In genomic region chr5:126531528-126531894, GRCm38 (mm10) we compare ENCODE assay signal across 20 mouse cellular contexts.
DNase-seq lines count a peak whose midpoint lies in the region; ATAC-seq and TF ChIP-seq lines count a peak whose summit lies in the region.
"Had no signal": no experiment of that assay in that cellular context is flagged by ENCODE, and none has a peak within 500 bp of the region (broad histone marks: within the 10 kb centered on the region; RNA-seq: fewer than 3 reads in every experiment).

No protein-coding gene starts in this region.

- H3K4me2 ChIP-seq in forebrain, postnatal 0 days (ENCODE audit: low read depth) = no peak overlapping the region
- no peak overlapping the region for H3K4me2 ChIP-seq in forebrain, embryonic 16.5 days (ENCODE audit: low read length)
- H3K4me2 ChIP-seq in liver, postnatal 0 days (ENCODE audit: low read depth, low read length) = 0 out of 2 replicates have a peak overlapping the region, but pooled peaks have one; percentile 11
- no peak overlapping the region for H3K4me2 ChIP-seq in liver, embryonic 11.5 days
- H3K4me2 ChIP-seq in midbrain, embryonic 11.5 days = no peak overlapping the region
- H3K4me2 ChIP-seq in midbrain, embryonic 16.5 days (ENCODE audit: low read length) = no peak overlapping the region
- H3K4me2 ChIP-seq: embryonic facial prominence, embryonic 13.5 days; embryonic facial prominence, embryonic 15.5 days; forebrain, embryonic 12.5 days had no signal

- H3K9ac ChIP-seq in forebrain, postnatal 0 days = no peak overlapping the region
- no peak overlapping the region for H3K9ac ChIP-seq in forebrain, embryonic 16.5 days (replicated peaks; ENCODE audit: low read depth, low read length)
- no peak overlapping the region for H3K9ac ChIP-seq in liver, postnatal 0 days (replicated peaks)
- H3K9ac ChIP-seq in liver, embryonic 11.5 days (ENCODE audit: low read depth, low read length) = no peak overlapping the region
- H3K9ac ChIP-seq in midbrain, embryonic 11.5 days (ENCODE audit: low read length) = no peak overlapping the region
- no peak overlapping the region for H3K9ac ChIP-seq in midbrain, embryonic 16.5 days (ENCODE audit: low read depth, low read length)
- H3K9ac ChIP-seq: embryonic facial prominence, embryonic 13.5 days; embryonic facial prominence, embryonic 15.5 days; forebrain, embryonic 12.5 days had no signal

- peak; percentile 26 for DNase-seq in forebrain, postnatal 0 days
- no peak for DNase-seq in liver, postnatal 0 days
- no peak for DNase-seq in liver, embryonic 11.5 days (ENCODE audit: low spot score)
- DNase-seq in midbrain, embryonic 11.5 days (ENCODE audit: low spot score, missing footprints) = peak; percentile 17
- DNase-seq: adrenal gland, adult 2 months; adrenal gland, postnatal 25 days; cerebellum, adult 11 months; cerebellum, adult 18-20 months; cerebellum, adult 8-10 months; cerebellum, adult 9-11 months; cerebellum, postnatal 36 days; embryo, embryonic 11 days had no signal

- H3K36me3 ChIP-seq in forebrain, postnatal 0 days (ENCODE audit: insufficient read depth) = no peaks in the 10 kb centered on the region
- H3K36me3 ChIP-seq in forebrain, embryonic 16.5 days (ENCODE audit: control insufficient read depth, insufficient read depth) = no peaks in the 10 kb centered on the region
- H3K36me3 ChIP-seq in liver, postnatal 0 days (replicated peaks; ENCODE audit: insufficient read depth, low read length) = no peaks in the 10 kb centered on the region
- H3K36me3 ChIP-seq in liver, embryonic 11.5 days (ENCODE audit: control insufficient read depth, insufficient read depth, low read length) = no peaks in the 10 kb centered on the region
- no peaks in the 10 kb centered on the region for H3K36me3 ChIP-seq in midbrain, embryonic 11.5 days (ENCODE audit: control insufficient read depth, insufficient read depth, low read length)
- H3K36me3 ChIP-seq in midbrain, embryonic 16.5 days (ENCODE audit: control insufficient read depth, insufficient read depth, low read length) = no peaks in the 10 kb centered on the region
- H3K36me3 ChIP-seq: embryonic facial prominence, embryonic 13.5 days; embryonic facial prominence, embryonic 15.5 days; forebrain, embryonic 10.5 days; forebrain, embryonic 12.5 days had no signal

- no peak for TF ChIP-seq EP300 in liver, postnatal 0 days (IDR thresholded peaks at IDR 0.05; ENCODE audit: low read depth)

- H3K9me3 ChIP-seq in forebrain, postnatal 0 days (ENCODE audit: low read length) = no peaks in the 10 kb centered on the region
- no peaks in the 10 kb centered on the region for H3K9me3 ChIP-seq in forebrain, embryonic 16.5 days (ENCODE audit: control insufficient read depth, low read length)
- no peaks in the 10 kb centered on the region; the same call in 1 of the 2 replicates for H3K9me3 ChIP-seq in liver, postnatal 0 days (ENCODE audit: low read length)
- no peaks in the 10 kb centered on the region for H3K9me3 ChIP-seq in liver, embryonic 11.5 days (ENCODE audit: control insufficient read depth, low read length)
- no peaks in the 10 kb centered on the region for H3K9me3 ChIP-seq in midbrain, embryonic 11.5 days (ENCODE audit: control insufficient read depth, low read length)
- H3K9me3 ChIP-seq in midbrain, embryonic 16.5 days (replicated peaks; ENCODE audit: control insufficient read depth, low read length, poor library complexity, severe bottlenecking) = no peaks in the 10 kb centered on the region
- H3K9me3 ChIP-seq: embryonic facial prominence, embryonic 13.5 days; embryonic facial prominence, embryonic 15.5 days; forebrain, embryonic 10.5 days; forebrain, embryonic 12.5 days had no signal

- H3K4me3 ChIP-seq in forebrain, postnatal 0 days (ENCODE audit: low read depth, low read length) = no peak overlapping the region
- H3K4me3 ChIP-seq in forebrain, embryonic 16.5 days (replicated peaks; ENCODE audit: low read length) = no peak overlapping the region
- H3K4me3 ChIP-seq in liver, postnatal 0 days (ENCODE audit: low read depth, low read length) = no peak overlapping the region
- no peak overlapping the region for H3K4me3 ChIP-seq in liver, embryonic 11.5 days (ENCODE audit: low read depth, low read length)
- no peak overlapping the region for H3K4me3 ChIP-seq in midbrain, embryonic 11.5 days (ENCODE audit: low read depth, low read length)
- no peak overlapping the region for H3K4me3 ChIP-seq in midbrain, embryonic 16.5 days (ENCODE audit: low read depth, low read length)
- H3K4me3 ChIP-seq: embryonic facial prominence, embryonic 13.5 days; embryonic facial prominence, embryonic 15.5 days; erythroblast, embryonic 14.5 days; forebrain, embryonic 10.5 days; forebrain, embryonic 12.5 days had no signal

- H3K27me3 ChIP-seq in forebrain, postnatal 0 days (ENCODE audit: insufficient read depth, low read length) = no peaks in the 10 kb centered on the region
- H3K27me3 ChIP-seq in forebrain, embryonic 16.5 days (replicated peaks; ENCODE audit: control insufficient read depth, insufficient read depth, low read length) = no peaks in the 10 kb centered on the region
- H3K27me3 ChIP-seq in liver, postnatal 0 days (ENCODE audit: insufficient read depth, low read length) = no peaks in the 10 kb centered on the region
- H3K27me3 ChIP-seq in liver, embryonic 11.5 days (replicated peaks; ENCODE audit: control insufficient read depth, insufficient read depth, low read length) = no peaks in the 10 kb centered on the region
- H3K27me3 ChIP-seq in midbrain, embryonic 11.5 days (ENCODE audit: control insufficient read depth, insufficient read depth, low read length) = no peaks in the 10 kb centered on the region
- H3K27me3 ChIP-seq in midbrain, embryonic 16.5 days (ENCODE audit: control insufficient read depth, insufficient read depth, low read depth, low read length) = no peaks in the 10 kb centered on the region
- H3K27me3 ChIP-seq: embryonic facial prominence, embryonic 13.5 days; embryonic facial prominence, embryonic 15.5 days; forebrain, embryonic 12.5 days had no signal

- ATAC-seq in forebrain, postnatal 0 days = no peak
- no peak for ATAC-seq in forebrain, embryonic 16.5 days
- ATAC-seq in liver, postnatal 0 days = peak; percentile 83
- ATAC-seq in liver, embryonic 11.5 days (replicated peaks; ENCODE audit: low FRiP score) = no peak
- no peak for ATAC-seq in midbrain, embryonic 11.5 days (ENCODE audit: low FRiP score)
- ATAC-seq in midbrain, embryonic 16.5 days = no peak
- ATAC-seq: forebrain, embryonic 14.5 days had no signal

- no peak overlapping the region for H3K27ac ChIP-seq in forebrain, postnatal 0 days (ENCODE audit: low read depth, low read length)
- H3K27ac ChIP-seq in forebrain, embryonic 16.5 days (ENCODE audit: low read length) = no peak overlapping the region
- peak overlapping the region; percentile 62 for H3K27ac ChIP-seq in liver, postnatal 0 days (ENCODE audit: low read depth)
- no peak overlapping the region for H3K27ac ChIP-seq in liver, embryonic 11.5 days (ENCODE audit: low read depth, low read length)
- no peak overlapping the region for H3K27ac ChIP-seq in midbrain, embryonic 11.5 days (ENCODE audit: low read depth, low read length)
- H3K27ac ChIP-seq in midbrain, embryonic 16.5 days (ENCODE audit: low read length) = no peak overlapping the region
- H3K27ac ChIP-seq: embryonic facial prominence, embryonic 13.5 days; embryonic facial prominence, embryonic 15.5 days; forebrain, embryonic 10.5 days; forebrain, embryonic 12.5 days had no signal

- H3K4me1 ChIP-seq in forebrain, postnatal 0 days (ENCODE audit: insufficient read depth) = 0 out of 2 replicates have a peak, but pooled peaks cover 6% of the 10 kb centered on the region
- H3K4me1 ChIP-seq in forebrain, embryonic 16.5 days (replicated peaks; ENCODE audit: control insufficient read depth, insufficient read depth, low read length) = 0 out of 2 replicates have a peak, but pooled peaks cover 4% of the 10 kb centered on the region
- peaks cover 4% of the 10 kb centered on the region for H3K4me1 ChIP-seq in liver, postnatal 0 days (ENCODE audit: insufficient read depth)
- no peaks in the 10 kb centered on the region for H3K4me1 ChIP-seq in liver, embryonic 11.5 days (replicated peaks; ENCODE audit: control insufficient read depth, insufficient read depth, low read length)
- no peaks in the 10 kb centered on the region for H3K4me1 ChIP-seq in midbrain, embryonic 11.5 days (ENCODE audit: control insufficient read depth, insufficient read depth, low read length)
- H3K4me1 ChIP-seq in midbrain, embryonic 16.5 days (ENCODE audit: control insufficient read depth, insufficient read depth, low read length) = no peaks in the 10 kb centered on the region
- H3K4me1 ChIP-seq: embryonic facial prominence, embryonic 13.5 days; embryonic facial prominence, embryonic 15.5 days; forebrain, embryonic 10.5 days; forebrain, embryonic 12.5 days had no signal

- WGBS in forebrain, postnatal 0 days = 65% methylated on average over 5 of the region's 5 CpGs
- 67% methylated on average over 5 of the region's 5 CpGs for WGBS in forebrain, embryonic 16.5 days
- WGBS in liver, postnatal 0 days (ENCODE audit: insufficient replicate concordance) = 73% methylated on average over 5 of the region's 5 CpGs
- 80% methylated on average over 5 of the region's 5 CpGs for WGBS in liver, embryonic 11.5 days
- WGBS in midbrain, embryonic 11.5 days = 88% methylated on average over 5 of the region's 5 CpGs
- WGBS in midbrain, embryonic 16.5 days = 86% methylated on average over 5 of the region's 5 CpGs

- TF ChIP-seq CTCF in forebrain, postnatal 0 days (IDR thresholded peaks at IDR 0.05; ENCODE audit: low read depth) = no peak
- no peak for TF ChIP-seq CTCF in liver, postnatal 0 days (IDR thresholded peaks at IDR 0.05; ENCODE audit: low read depth)

Comparison
In these comparisons a context has a peak if more than half of its experiments do, and no peak if none do; other contexts are left out.
1. DNase-seq: peak in forebrain, postnatal 0 days (single experiment) and midbrain, embryonic 11.5 days (single experiment); none in liver, postnatal 0 days (single experiment) and liver, embryonic 11.5 days (single experiment).